Mouse (Mus musculus) retina, embryonic 14.5 days (tissue): ENCODE measurements around the gene Nepn.

Source experiments
- DNase-seq: peaks from one replicate; pipeline ENCODE4 v3.0.0-alpha.2; 2015; ENCODE audit warnings: low spot score

Nepn gene

DNA sequence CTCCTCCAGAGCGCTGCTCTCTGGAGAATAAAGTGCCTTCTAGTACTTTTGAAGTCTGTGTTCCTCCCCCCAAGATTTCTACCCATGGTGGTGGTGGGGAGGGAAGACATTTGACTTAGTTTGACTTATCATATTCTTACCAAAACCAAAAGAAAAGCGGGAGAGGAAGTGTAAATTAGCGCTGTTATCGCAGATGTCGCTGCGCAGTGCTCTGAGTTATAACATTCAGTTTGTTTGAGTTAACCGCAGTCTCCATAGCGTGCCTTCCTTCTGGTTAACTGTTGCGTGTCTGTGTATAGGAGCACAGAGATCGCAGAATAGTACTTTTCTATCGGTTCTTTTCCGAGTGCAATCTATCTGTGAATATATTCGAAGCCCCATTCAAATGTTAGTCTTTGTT, 16.4 kb downstream of the Nepn start:
- DNase-seq = no peak

GRCm38 (mm10) chr10:52407526-52407925, 18.8 kb downstream of the Nepn start:
- DNase-seq = no peak

- no peak for DNase-seq
Observed at GRCm38 (mm10) chr10:52415020-52415419, 26.2 kb downstream of the Nepn start.

GRCm38 (mm10) chr10:52416458-52416857, 27.7 kb downstream of the Nepn start:
- no peak for DNase-seq

DNA sequence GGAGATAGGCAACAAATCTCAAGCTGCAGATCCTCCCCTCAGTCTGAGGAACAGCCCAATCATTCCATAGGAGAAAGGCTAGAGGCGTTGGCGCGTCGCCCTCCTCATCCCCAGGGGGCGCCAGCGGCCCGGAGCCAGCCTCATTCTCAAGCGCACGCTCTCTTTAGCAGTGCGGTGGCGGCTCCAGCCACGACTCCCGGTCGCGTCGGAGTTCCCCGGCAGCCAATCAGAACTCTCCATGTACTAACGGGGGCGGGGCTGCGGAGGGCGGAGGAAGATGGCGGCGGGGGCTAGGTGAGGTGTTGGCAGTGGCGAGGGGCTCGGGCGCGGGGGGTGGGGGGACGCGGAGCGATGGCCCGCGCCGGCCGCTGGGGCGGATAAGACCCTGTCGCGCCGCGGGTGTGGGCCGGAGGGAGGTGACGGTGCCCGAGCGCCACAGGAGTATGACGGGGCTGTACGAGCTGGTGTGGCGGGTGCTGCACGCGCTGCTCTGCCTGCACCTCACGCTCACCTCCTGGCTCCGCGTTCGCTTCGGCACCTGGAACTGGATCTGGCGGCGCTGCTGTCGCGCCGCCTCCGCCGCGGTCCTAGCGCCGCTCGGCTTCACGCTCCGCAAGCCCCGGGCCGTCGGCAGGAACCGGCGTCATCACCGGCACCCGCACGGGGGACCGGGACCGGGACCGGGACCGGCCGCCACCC, 28.7 kb downstream of the Nepn start, which contains the start of gene Nus1:
Gene Nus1, plus strand, starts transcription at position 249 of the 699 bp plus-strand sequence.
- DNase-seq = peak; percentile 99

DNA sequence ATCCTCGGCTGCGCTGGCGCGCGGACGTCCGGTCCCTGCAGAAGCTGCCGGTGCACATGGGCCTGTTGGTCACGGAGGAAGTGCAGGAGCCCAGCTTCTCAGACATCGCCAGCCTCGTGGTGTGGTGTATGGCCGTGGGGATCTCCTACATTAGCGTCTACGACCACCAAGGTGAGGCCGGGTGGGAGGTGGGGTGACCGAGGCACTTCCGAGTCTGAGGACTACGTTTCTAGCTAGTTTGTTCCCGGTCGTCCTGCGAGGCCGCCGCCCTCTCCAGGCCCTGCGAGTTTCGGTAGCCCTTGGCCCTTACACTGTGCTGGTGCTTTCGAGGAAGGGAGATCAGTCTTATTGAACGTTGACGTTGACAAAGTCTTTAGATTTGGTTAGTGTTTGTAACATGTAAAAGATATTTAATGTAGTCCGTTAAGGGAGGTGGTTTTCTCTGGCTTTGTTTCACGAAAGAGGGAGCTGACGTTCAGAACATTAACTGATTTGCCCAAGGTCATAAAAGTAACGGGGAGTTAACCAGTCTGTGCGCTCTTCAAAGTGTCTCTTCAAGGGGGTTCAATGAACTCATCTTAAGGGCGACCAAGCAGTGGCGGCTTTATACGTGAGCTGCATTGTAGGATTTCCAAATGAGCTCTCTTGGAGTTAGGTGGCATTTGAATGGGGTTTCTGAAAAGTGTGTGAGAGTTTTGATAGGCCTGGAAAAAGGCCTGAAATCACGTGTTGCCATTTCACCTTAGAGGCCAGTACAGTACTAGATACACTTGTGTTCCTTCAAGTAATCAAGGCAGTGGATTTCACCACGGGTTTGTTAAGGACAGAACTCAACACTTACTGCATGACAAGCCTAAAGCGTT, 29.5 kb downstream of the Nepn start:
- peak; percentile 52 for DNase-seq

GRCm38 (mm10) chr10:52418931-52419330, 30.2 kb downstream of the Nepn start:
- no peak for DNase-seq

GRCm38 (mm10) chr10:52419402-52419801, 30.6 kb downstream of the Nepn start:
- no peak for DNase-seq

DNA sequence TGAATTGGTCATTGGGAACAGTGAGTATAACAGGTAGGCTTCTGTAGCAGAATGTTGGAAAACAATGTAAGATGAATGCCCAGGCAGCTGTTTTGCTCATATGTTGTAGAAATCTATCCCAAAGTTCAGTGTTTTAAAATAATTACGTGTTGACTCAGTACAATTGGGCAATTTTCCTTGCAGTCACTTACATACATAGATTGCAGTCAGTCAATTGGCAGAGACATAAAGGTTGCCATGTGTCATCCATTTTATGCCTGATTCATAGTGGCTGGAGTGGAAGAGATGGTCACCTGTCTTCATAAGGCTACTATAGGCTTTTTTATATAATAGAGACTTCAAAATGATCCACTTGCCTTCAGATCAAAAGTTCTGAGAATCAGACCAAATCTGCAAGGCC, 31.8 kb downstream of the Nepn start:
- no peak for DNase-seq

DNA sequence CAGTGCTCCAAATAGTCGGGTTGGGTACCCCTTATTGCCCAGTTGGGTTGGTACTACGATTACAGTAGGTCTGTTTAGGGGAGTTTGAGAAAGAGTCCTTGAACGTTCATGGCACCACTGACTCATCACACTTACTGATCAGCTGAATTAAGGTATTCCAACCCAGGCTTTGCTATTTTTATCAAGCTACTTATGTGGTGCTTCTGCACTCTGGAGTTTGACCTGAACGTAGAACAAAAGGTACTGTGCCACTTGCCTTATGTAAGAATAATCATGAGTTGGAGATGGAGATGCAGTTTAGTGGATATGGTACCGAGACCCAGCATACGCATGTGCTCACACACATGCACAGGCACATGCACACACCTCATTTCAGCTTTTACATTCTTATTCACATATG, 32.9 kb downstream of the Nepn start:
- DNase-seq = no peak

DNA sequence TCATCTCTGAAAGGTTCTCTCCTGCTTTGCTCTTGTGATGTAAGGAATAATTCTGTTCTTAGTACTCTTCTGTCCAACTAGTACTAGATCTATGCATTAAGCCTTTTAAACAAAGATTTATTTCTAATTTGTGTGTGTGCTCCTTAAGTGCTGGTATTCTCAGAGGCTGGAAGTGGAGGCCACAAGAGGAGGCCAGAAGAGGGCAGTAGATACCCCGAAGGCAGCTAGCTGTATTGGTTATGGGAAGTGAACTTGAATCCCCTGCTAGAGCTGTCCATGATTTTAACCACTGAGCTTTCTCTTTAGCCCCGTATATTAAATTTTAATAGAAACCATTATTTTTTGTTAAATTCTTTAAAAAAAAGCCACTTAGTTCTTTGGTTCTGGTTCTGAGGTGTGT, 34.3 kb downstream of the Nepn start:
- DNase-seq = peak; percentile 16

DNA sequence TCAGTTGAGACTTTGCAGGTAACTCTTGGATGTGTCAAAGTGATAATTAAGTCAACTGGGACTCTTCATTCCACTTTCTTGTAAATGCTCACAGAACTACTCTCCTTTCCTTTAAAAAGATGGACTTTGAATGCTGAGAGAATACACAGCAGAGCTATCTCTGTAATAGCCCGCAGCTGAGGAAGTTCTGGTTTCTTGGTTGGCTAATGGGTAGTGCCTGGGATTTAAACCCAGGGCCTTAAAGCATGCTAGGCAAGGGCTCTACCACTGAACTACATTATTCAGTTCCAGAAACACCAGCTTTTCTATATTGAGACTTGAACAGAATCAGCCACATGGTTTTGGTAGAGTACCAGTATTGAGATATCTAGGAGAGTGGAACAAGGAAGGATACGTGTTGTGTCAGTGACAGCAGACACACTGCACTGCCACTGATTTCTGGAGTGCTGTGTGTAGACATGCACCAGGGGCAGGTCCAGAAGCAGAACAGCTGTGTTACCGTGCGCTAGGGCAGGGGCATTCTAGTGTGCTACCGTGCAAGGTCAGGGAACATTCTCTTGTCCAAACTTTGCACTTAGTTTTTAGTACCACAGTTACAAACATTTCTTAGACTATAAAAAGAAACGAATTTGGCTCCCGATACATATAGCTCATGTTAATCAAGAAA, 37.7 kb downstream of the Nepn start:
- DNase-seq = no peak

DNA sequence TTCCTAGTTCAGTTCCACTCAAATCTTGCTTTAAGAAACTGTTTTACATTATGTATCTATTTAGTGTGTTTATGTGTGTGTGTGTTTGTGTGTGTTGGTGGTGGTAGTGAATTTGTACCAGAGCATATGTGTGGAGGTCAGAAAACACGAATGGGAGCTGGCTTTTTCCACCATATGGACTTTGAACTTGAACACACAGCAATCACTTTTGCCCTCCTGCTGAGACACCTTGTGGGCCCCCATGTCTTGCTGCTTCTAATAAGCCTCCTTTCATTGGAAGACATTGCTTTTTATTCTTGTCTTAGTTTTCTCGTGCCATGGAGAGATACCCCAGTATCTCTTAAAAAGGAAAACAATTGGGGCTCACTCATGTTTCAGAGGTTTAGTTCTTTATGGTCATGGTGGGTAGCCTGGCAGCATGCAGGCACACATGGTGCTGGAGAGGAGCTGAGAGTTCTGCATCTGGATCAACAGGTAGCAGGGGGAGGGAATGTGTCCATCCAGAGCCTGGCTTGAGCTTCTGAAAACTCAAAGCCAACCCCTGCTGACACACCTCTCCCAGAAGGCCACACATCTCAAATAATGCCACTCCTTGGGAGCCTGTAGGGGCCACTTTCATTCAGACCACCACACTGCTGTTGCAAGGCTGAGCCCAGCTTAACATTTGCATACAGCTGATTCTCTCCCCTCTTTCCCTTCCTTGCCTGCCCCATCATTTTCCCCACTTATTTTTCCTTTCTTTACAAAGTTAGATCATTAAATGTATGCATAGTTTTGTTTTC, 39.1 kb downstream of the Nepn start:
- no peak for DNase-seq

DNA sequence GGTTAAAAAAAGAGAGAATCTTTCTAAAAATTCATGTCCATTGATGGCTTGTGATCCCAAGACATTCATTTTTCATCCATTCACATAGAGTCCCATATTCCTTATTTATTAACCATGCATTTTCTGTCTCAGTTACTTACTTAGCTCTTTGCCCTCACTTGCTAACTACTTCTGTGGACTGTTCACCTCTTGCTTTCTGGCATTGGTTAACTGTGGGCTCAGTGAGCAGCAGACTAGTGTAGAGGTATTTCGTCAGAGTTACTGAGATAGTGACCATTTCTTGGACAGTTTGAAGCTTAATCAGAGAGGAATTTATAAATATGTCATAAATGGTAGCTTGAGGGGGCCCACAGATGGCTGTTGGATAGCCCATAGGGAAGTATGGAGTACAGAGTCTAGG, 42.2 kb downstream of the Nepn start:
- no peak for DNase-seq

GRCm38 (mm10) chr10:52434836-52435235, 46.1 kb downstream of the Nepn start:
- no peak for DNase-seq
